Mouse (Mus musculus) embryonic fibroblast, embryonic 13.5 days (primary cell): ENCODE data around the gene Nme9.

Experiments used
- CTCF ChIP-seq: IDR thresholded peaks from 2 replicates; pipeline ENCODE4 v1.5.1; 2011; ENCODE audit warnings: mild to moderate bottlenecking, control low read depth, low read length, moderate library complexity, borderline replicate concordance; ENCODE audit not compliant: insufficient read depth
- POLR2A ChIP-seq: IDR thresholded peaks from 2 replicates; pipeline ENCODE4 v1.6.1; 2011; ENCODE audit warnings: low read depth, mild to moderate bottlenecking, control low read depth, low read length, moderate library complexity

- TF ChIP-seq CTCF (no peak), POLR2A (no peak)
These were observed 19.9 kb upstream of the Nme9 start for GRCm38 (mm10) chr9:99431346-99431745.
